Mouse (Mus musculus): ENCODE results near the gene Cntn4. TPM values are rescaled to one million over a fixed set of nuclear protein-coding genes. Genes with fewer than 3 reads are reported as not detected.
A peak's percentile ranks its signal among the peaks of the same experiment; 100 is the strongest.

Gene Cntn4
- 26.0 and 26.7 TPM in 2 replicates for polyA plus RNA-seq (2015; fragmentation: Nextera tagmentation; extraction: Ambion mirVana)

- Histone ChIP-seq H3K4me3 (ENCODE audit: low read length) (peak within 1 kb of the TSS; percentile 60), H3K9ac (ENCODE audit: low read depth, low read length) (peak within 1 kb of the TSS; percentile 76), H3K9me3 (ENCODE audit: control insufficient read depth, low read length) (no peaks in the 10 kb centered on the region), H3K4me2 (ENCODE audit: low read length) (peak within 1 kb of the TSS; percentile 76), H3K27me3 (replicated peaks; ENCODE audit: control insufficient read depth, insufficient read depth, low read length) (peaks cover 3% of the 10 kb centered on the region; the same call in 1 of the 2 replicates), H3K4me1 (ENCODE audit: control insufficient read depth, insufficient read depth, low read depth, low read length) (no peaks in the 10 kb centered on the region; the same call in 1 of the 2 replicates), H3K27ac (ENCODE audit: low read depth, low read length) (peak within 1 kb of the TSS; percentile 67), H3K36me3 (ENCODE audit: control insufficient read depth, insufficient read depth, low read length) (no peaks in the 10 kb centered on the region)
- 2% methylated on average over 38 of the region's 40 CpGs for WGBS
- peak; percentile 94 for ATAC-seq
These were observed at the start of gene Cntn4 for GRCm38 (mm10) chr6:105677149-105678031. Cntn4 (plus strand) TSS chr6:105677660.

GRCm38 (mm10) chr6:105674276-105674675 is 3.2 kb upstream of the Cntn4 start:
- Histone ChIP-seq H3K9me3 (ENCODE audit: control insufficient read depth, low read length) (no peaks in the 10 kb centered on the region), H3K9ac (ENCODE audit: low read depth, low read length) (no peak overlapping the region), H3K4me2 (ENCODE audit: low read length) (no peak overlapping the region), H3K27me3 (replicated peaks; ENCODE audit: control insufficient read depth, insufficient read depth, low read length) (no peaks in the 10 kb centered on the region), H3K27ac (ENCODE audit: low read depth, low read length) (no peak overlapping the region), H3K4me3 (ENCODE audit: low read length) (no peak overlapping the region), H3K36me3 (ENCODE audit: control insufficient read depth, insufficient read depth, low read length) (no peaks in the 10 kb centered on the region), H3K4me1 (ENCODE audit: control insufficient read depth, insufficient read depth, low read depth, low read length) (no peaks in the 10 kb centered on the region; the same call in 1 of the 2 replicates)
- ATAC-seq, result no peak
- 74% methylated on average over 4 of the region's 4 CpGs for WGBS

GRCm38 (mm10) chr6:105675099-105675498 is 2.4 kb upstream of the Cntn4 start:
- H3K9me3 ChIP-seq (ENCODE audit: control insufficient read depth, low read length), result no peaks in the 10 kb centered on the region
- no peaks in the 10 kb centered on the region for H3K36me3 ChIP-seq (ENCODE audit: control insufficient read depth, insufficient read depth, low read length)
- H3K27me3 ChIP-seq (replicated peaks; ENCODE audit: control insufficient read depth, insufficient read depth, low read length), result no peaks in the 10 kb centered on the region
- H3K9ac ChIP-seq (ENCODE audit: low read depth, low read length), result no peak overlapping the region
- H3K4me1 ChIP-seq (ENCODE audit: control insufficient read depth, insufficient read depth, low read depth, low read length), result no peaks in the 10 kb centered on the region; the same call in 1 of the 2 replicates
- no peak overlapping the region for H3K27ac ChIP-seq (ENCODE audit: low read depth, low read length)
- 38% methylated on average over 3 of the region's 3 CpGs for WGBS
- no peak overlapping the region for H3K4me2 ChIP-seq (ENCODE audit: low read length)
- no peak overlapping the region for H3K4me3 ChIP-seq (ENCODE audit: low read length)
- ATAC-seq, result no peak

GRCm38 (mm10) chr6:105676637-105677036 is 823 bp upstream of the Cntn4 start:
- peak overlapping the region; percentile 67 for H3K27ac ChIP-seq (ENCODE audit: low read depth, low read length)
- WGBS, result 13% methylated on average over 5 of the region's 5 CpGs
- peak overlapping the region; percentile 60 for H3K4me3 ChIP-seq (ENCODE audit: low read length)
- no peaks in the 10 kb centered on the region for H3K36me3 ChIP-seq (ENCODE audit: control insufficient read depth, insufficient read depth, low read length)
- H3K9ac ChIP-seq (ENCODE audit: low read depth, low read length), result peak overlapping the region; percentile 76
- peaks cover 3% of the 10 kb centered on the region; the same call in 1 of the 2 replicates for H3K27me3 ChIP-seq (replicated peaks; ENCODE audit: control insufficient read depth, insufficient read depth, low read length)
- no peaks in the 10 kb centered on the region for H3K9me3 ChIP-seq (ENCODE audit: control insufficient read depth, low read length)
- H3K4me1 ChIP-seq (ENCODE audit: control insufficient read depth, insufficient read depth, low read depth, low read length), result no peaks in the 10 kb centered on the region; the same call in 1 of the 2 replicates
- no peak for ATAC-seq
- H3K4me2 ChIP-seq (ENCODE audit: low read length), result peak overlapping the region; percentile 76

GRCm38 (mm10) chr6:105678778-105679177 is 1.3 kb downstream of the Cntn4 start:
- ATAC-seq, result no peak
- 8% methylated on average over 5 of the region's 5 CpGs for WGBS
- no peak overlapping the region for H3K27ac ChIP-seq (ENCODE audit: low read depth, low read length)

GRCm38 (mm10) chr6:105681496-105681895 is 4.0 kb downstream of the Cntn4 start:
- ATAC-seq, result no peak
- no peaks in the 10 kb centered on the region for H3K9me3 ChIP-seq (ENCODE audit: control insufficient read depth, low read length)
- no peak overlapping the region for H3K27ac ChIP-seq (ENCODE audit: low read depth, low read length)
- peaks cover 3% of the 10 kb centered on the region; the same call in 1 of the 2 replicates for H3K27me3 ChIP-seq (replicated peaks; ENCODE audit: control insufficient read depth, insufficient read depth, low read length)
- H3K9ac ChIP-seq (ENCODE audit: low read depth, low read length), result no peak overlapping the region
- no peaks in the 10 kb centered on the region for H3K36me3 ChIP-seq (ENCODE audit: control insufficient read depth, insufficient read depth, low read length)
- no peaks in the 10 kb centered on the region; the same call in 1 of the 2 replicates for H3K4me1 ChIP-seq (ENCODE audit: control insufficient read depth, insufficient read depth, low read depth, low read length)
- no peak overlapping the region for H3K4me3 ChIP-seq (ENCODE audit: low read length)
- no peak overlapping the region for H3K4me2 ChIP-seq (ENCODE audit: low read length)
- WGBS, result 50% methylated on average over 2 of the region's 2 CpGs

More at GRCm38 (mm10) chr6:105678778-105679177, 1.3 kb downstream of the Cntn4 start:
- Histone ChIP-seq H3K9me3 (ENCODE audit: control insufficient read depth, low read length) (no peaks in the 10 kb centered on the region), H3K4me2 (ENCODE audit: low read length) (peak overlapping the region; percentile 76), H3K36me3 (ENCODE audit: control insufficient read depth, insufficient read depth, low read length) (no peaks in the 10 kb centered on the region), H3K9ac (ENCODE audit: low read depth, low read length) (no peak overlapping the region; the same call in 1 of the 2 replicates), H3K4me1 (ENCODE audit: control insufficient read depth, insufficient read depth, low read depth, low read length) (no peaks in the 10 kb centered on the region; the same call in 1 of the 2 replicates), H3K27me3 (replicated peaks; ENCODE audit: control insufficient read depth, insufficient read depth, low read length) (peaks cover 3% of the 10 kb centered on the region; the same call in 1 of the 2 replicates), H3K4me3 (ENCODE audit: low read length) (peak overlapping the region; percentile 60)

- no peaks in the 10 kb centered on the region for H3K36me3 ChIP-seq (ENCODE audit: control insufficient read depth, insufficient read depth, low read length)
- H3K9me3 ChIP-seq (ENCODE audit: control insufficient read depth, low read length), result no peaks in the 10 kb centered on the region
- H3K4me3 ChIP-seq (ENCODE audit: low read length), result no peak overlapping the region
- no peak for ATAC-seq
- H3K27ac ChIP-seq (ENCODE audit: low read depth, low read length), result no peak overlapping the region
- no peaks in the 10 kb centered on the region for H3K4me1 ChIP-seq (ENCODE audit: control insufficient read depth, insufficient read depth, low read depth, low read length)
- H3K4me2 ChIP-seq (ENCODE audit: low read length), result no peak overlapping the region
- H3K27me3 ChIP-seq (replicated peaks; ENCODE audit: control insufficient read depth, insufficient read depth, low read length), result peaks cover 3% of the 10 kb centered on the region; the same call in 1 of the 2 replicates
- 81% methylated on average over 5 of the region's 5 CpGs for WGBS
- no peak overlapping the region for H3K9ac ChIP-seq (ENCODE audit: low read depth, low read length)
These were observed 5.8 kb downstream of the Cntn4 start for GRCm38 (mm10) chr6:105683251-105683650.

GRCm38 (mm10) chr6:105684123-105684522 is 6.7 kb downstream of the Cntn4 start:
- Histone ChIP-seq H3K36me3 (ENCODE audit: control insufficient read depth, insufficient read depth, low read length) (no peaks in the 10 kb centered on the region), H3K9ac (ENCODE audit: low read depth, low read length) (no peak overlapping the region), H3K27me3 (replicated peaks; ENCODE audit: control insufficient read depth, insufficient read depth, low read length) (peaks cover 3% of the 10 kb centered on the region; the same call in 1 of the 2 replicates), H3K27ac (ENCODE audit: low read depth, low read length) (no peak overlapping the region), H3K4me1 (ENCODE audit: control insufficient read depth, insufficient read depth, low read depth, low read length) (no peaks in the 10 kb centered on the region), H3K9me3 (ENCODE audit: control insufficient read depth, low read length) (no peaks in the 10 kb centered on the region), H3K4me2 (ENCODE audit: low read length) (no peak overlapping the region), H3K4me3 (ENCODE audit: low read length) (no peak overlapping the region)
- WGBS, result 60% methylated on average over 4 of the region's 4 CpGs
- ATAC-seq, result no peak

- Histone ChIP-seq H3K4me2 (ENCODE audit: low read length) (no peak overlapping the region), H3K36me3 (ENCODE audit: control insufficient read depth, insufficient read depth, low read length) (no peaks in the 10 kb centered on the region), H3K4me1 (ENCODE audit: control insufficient read depth, insufficient read depth, low read depth, low read length) (no peaks in the 10 kb centered on the region), H3K27ac (ENCODE audit: low read depth, low read length) (no peak overlapping the region), H3K9me3 (ENCODE audit: control insufficient read depth, low read length) (no peaks in the 10 kb centered on the region), H3K4me3 (ENCODE audit: low read length) (no peak overlapping the region), H3K9ac (ENCODE audit: low read depth, low read length) (no peak overlapping the region), H3K27me3 (replicated peaks; ENCODE audit: control insufficient read depth, insufficient read depth, low read length) (no peaks in the 10 kb centered on the region)
- ATAC-seq, result no peak
These were observed 10.7 kb downstream of the Cntn4 start for GRCm38 (mm10) chr6:105688195-105688594.
